Mouse (Mus musculus) right cerebral cortex, postnatal 4 days (tissue): ENCODE measurements around the gene Arl4d.
"Not testable (repeated sequence)": the region's sequence is repeated elsewhere in the genome, so short reads cannot be mapped to it uniquely, and the experiment has no call there.

ENCODE experiments used
- DNase-seq: peaks from one replicate; pipeline ENCODE4 v3.0.0-alpha.2; 2022

Gene Arl4d

GRCm38 (mm10) chr11:101646283-101646794 lies 19.0 kb upstream of the Arl4d start:
- DNase-seq = not testable (repeated sequence)

GRCm38 (mm10) chr11:101647093-101647492 lies 18.2 kb upstream of the Arl4d start:
- DNase-seq = not testable (repeated sequence)

GRCm38 (mm10) chr11:101656356-101656755 lies 9.0 kb upstream of the Arl4d start:
- no peak for DNase-seq

- no peak for DNase-seq
Observed at GRCm38 (mm10) chr11:101657528-101657885, 7.8 kb upstream of the Arl4d start.

GRCm38 (mm10) chr11:101657886-101658750 lies 7.2 kb upstream of the Arl4d start:
- peak; percentile 81 for DNase-seq

GRCm38 (mm10) chr11:101658751-101659558 lies 6.4 kb upstream of the Arl4d start:
- peak; percentile 70 for DNase-seq

GRCm38 (mm10) chr11:101661191-101661590 lies 4.2 kb upstream of the Arl4d start:
- no peak for DNase-seq

- no peak for DNase-seq
Observed at GRCm38 (mm10) chr11:101661786-101662185, 3.6 kb upstream of the Arl4d start.

- DNase-seq = no peak
Observed at GRCm38 (mm10) chr11:101663229-101664027, 1.9 kb upstream of the Arl4d start.

- no peak for DNase-seq
Observed at GRCm38 (mm10) chr11:101665636-101665992, 273 bp downstream of the Arl4d start.

- no peak for DNase-seq
Observed at GRCm38 (mm10) chr11:101666626-101667345, 1.4 kb downstream of the Arl4d start.

GRCm38 (mm10) chr11:101667871-101668532 lies 2.7 kb downstream of the Arl4d start:
- DNase-seq = no peak

GRCm38 (mm10) chr11:101668546-101669261 lies 3.4 kb downstream of the Arl4d start:
- DNase-seq = no peak

- no peak for DNase-seq
Observed at GRCm38 (mm10) chr11:101670334-101670733, 5.0 kb downstream of the Arl4d start.

- DNase-seq = no peak
Observed at GRCm38 (mm10) chr11:101671255-101671654, 5.9 kb downstream of the Arl4d start.

- DNase-seq = peak; percentile 38
Observed at GRCm38 (mm10) chr11:101673010-101673642, 7.8 kb downstream of the Arl4d start.

GRCm38 (mm10) chr11:101674106-101674505 lies 8.8 kb downstream of the Arl4d start:
- no peak for DNase-seq

- no peak for DNase-seq
Observed at GRCm38 (mm10) chr11:101675349-101675748, 10.0 kb downstream of the Arl4d start.

- DNase-seq = no peak
Observed at GRCm38 (mm10) chr11:101677655-101678054, 12.3 kb downstream of the Arl4d start.

- DNase-seq = no peak
Observed at GRCm38 (mm10) chr11:101678770-101679169, 13.4 kb downstream of the Arl4d start.
